Mouse (Mus musculus) heart, postnatal 0 days (tissue): ENCODE data around the gene Slc9a9. TPM values are rescaled to one million over a fixed set of nuclear protein-coding genes. Genes with fewer than 3 reads are reported as not detected.
A peak's percentile ranks its signal among the peaks of the same experiment; 100 is the strongest.

Source experiments
- ATAC-seq: fragments of 200-750 bp; cut with Nextera tagmentation; 2 replicates; pipeline ENCODE4 v1.8.0; 2017; ENCODE audit warnings: low read depth, moderate number of reproducible peaks, moderate library complexity; ENCODE audit not compliant: insufficient read depth
- DNase-seq: peaks from one replicate; pipeline ENCODE4 v3.0.0-alpha.2; 2016; ENCODE audit warnings: low spot score
- H3K27ac ChIP-seq: fragments of 300-500 bp; sonication (generic); 2 replicates; pipeline ENCODE4 v1.5.1; 2014; ENCODE audit warnings: low read depth, mild to moderate bottlenecking
- H3K27me3 ChIP-seq: fragments of 300-500 bp; sonication (generic); 2 replicates; pipeline ENCODE4 v1.6.1; 2014; ENCODE audit warnings: low read length, mixed read lengths; ENCODE audit not compliant: control insufficient read depth, insufficient read depth
- H3K36me3 ChIP-seq: fragments of 300-500 bp; sonication (generic); replicated peaks from 2 replicates; pipeline ENCODE4 v1.6.1; 2014; ENCODE audit warnings: low read length, mixed read lengths; ENCODE audit not compliant: control insufficient read depth, insufficient read depth
- H3K4me1 ChIP-seq: fragments of 300-500 bp; sonication (generic); 2 replicates; pipeline ENCODE4 v1.6.1; 2014; ENCODE audit warnings: antibody characterized with exemption; ENCODE audit not compliant: control insufficient read depth, insufficient read depth
- H3K4me2 ChIP-seq: fragments of 300-500 bp; sonication (generic); 2 replicates; pipeline ENCODE4 v1.6.1; 2014; ENCODE audit warnings: low read depth, mild to moderate bottlenecking, low read length, moderate library complexity
- H3K4me3 ChIP-seq: fragments of 300-500 bp; sonication (generic); 2 replicates; pipeline ENCODE4 v1.5.1; 2014; ENCODE audit warnings: low read depth, low read length
- H3K9ac ChIP-seq: fragments of 300-500 bp; sonication (generic); replicated peaks from 2 replicates; pipeline ENCODE4 v1.6.1; 2014; ENCODE audit warnings: low read depth, low read length, mixed read lengths
- H3K9me3 ChIP-seq: fragments of 300-500 bp; sonication (generic); replicated peaks from 2 replicates; pipeline ENCODE4 v1.6.1; 2016; ENCODE audit warnings: low read length; ENCODE audit not compliant: control insufficient read depth
- CTCF ChIP-seq: IDR thresholded peaks from 2 replicates; pipeline ENCODE4 v1.5.1; 2016; ENCODE audit warnings: antibody characterized with exemption, control low read depth, low read depth
- EP300 ChIP-seq: IDR thresholded peaks from 2 replicates; pipeline ENCODE4 v1.6.1; 2016; ENCODE audit warnings: antibody characterized with exemption, low read depth
- WGBS: fragments of 180-500 bp; shearing (Covaris S2); extraction: QIAGEN DNeasy Blood & Tissue Kit; methylation state at CpG from one replicate; pipeline ENCODE4 v1.1.7; 2014; 5-methylcytosine and 5-hydroxymethylcytosine counted together
- polyA plus RNA-seq: library from polyadenylated mRNA; unstranded; fragments of >200 nt; fragmentation: Nextera tagmentation; extraction: Ambion mirVana; gene quantifications from 2 replicates; pipeline ENCODE4 v1.2.1, GENCODE M21; 2015
- total RNA-seq: library from RNA; depleted of rRNA; stranded (reverse); fragments of >200 nt; gene quantifications from 2 replicates; pipeline ENCODE4 v1.2.3, GENCODE M21; 2014; ENCODE audit warnings: low replicate concordance

Gene Slc9a9
- total and polyA plus RNA-seq, 2 experiments from 2014 or later = 1.9 to 7.1 TPM

GRCm38 (mm10) chr9:94750935-94751637 is 81.4 kb downstream of the Slc9a9 start:
- Histone ChIP-seq H3K36me3 (no peaks in the 10 kb centered on the region), H3K4me3 (no peak overlapping the region), H3K27me3 (no peaks in the 10 kb centered on the region), H3K4me1 (peaks cover 4% of the 10 kb centered on the region; the same call in 1 of the 2 replicates), H3K9me3 (no peaks in the 10 kb centered on the region), H3K4me2 (peak overlapping the region; percentile 21), H3K9ac (no peak overlapping the region), H3K27ac (no peak overlapping the region)
- no peak for TF ChIP-seq EP300
- WGBS = 43% methylated on average over 19 of the region's 19 CpGs
- ATAC-seq (no peak), DNase-seq (no peak)

- ATAC-seq (no peak), DNase-seq (no peak)
- Histone ChIP-seq H3K9ac (no peak overlapping the region), H3K4me1 (peaks cover 4% of the 10 kb centered on the region; the same call in 1 of the 2 replicates), H3K4me3 (no peak overlapping the region), H3K27ac (no peak overlapping the region), H3K4me2 (peak overlapping the region; percentile 21; the same call in 1 of the 2 replicates), H3K27me3 (no peaks in the 10 kb centered on the region), H3K9me3 (no peaks in the 10 kb centered on the region), H3K36me3 (no peaks in the 10 kb centered on the region)
- 50% methylated on average over 10 of the region's 10 CpGs for WGBS
- TF ChIP-seq EP300 = no peak
- TF ChIP-seq CTCF = no peak
Observed at GRCm38 (mm10) chr9:94751638-94752021, 81.9 kb downstream of the Slc9a9 start.

- Histone ChIP-seq H3K9ac (no peak overlapping the region), H3K4me2 (no peak overlapping the region), H3K4me3 (no peak overlapping the region), H3K9me3 (no peaks in the 10 kb centered on the region), H3K27ac (no peak overlapping the region), H3K36me3 (no peaks in the 10 kb centered on the region), H3K4me1 (peaks cover 4% of the 10 kb centered on the region; the same call in 1 of the 2 replicates), H3K27me3 (no peaks in the 10 kb centered on the region)
- DNase-seq (no peak), ATAC-seq (no peak)
- WGBS = 80% methylated on average over 3 of the region's 3 CpGs
- TF ChIP-seq CTCF (no peak), EP300 (no peak)
Observed at GRCm38 (mm10) chr9:94752121-94752520, 82.4 kb downstream of the Slc9a9 start.

- H3K9ac ChIP-seq = no peak overlapping the region
- TF ChIP-seq EP300 (no peak), CTCF (no peak)
- H3K27ac ChIP-seq = no peak overlapping the region
- no peak overlapping the region for H3K4me3 ChIP-seq
- DNase-seq = no peak
- no peaks in the 10 kb centered on the region for H3K9me3 ChIP-seq
- H3K27me3 ChIP-seq = no peaks in the 10 kb centered on the region
- no peaks in the 10 kb centered on the region for H3K4me1 ChIP-seq
- H3K36me3 ChIP-seq = no peaks in the 10 kb centered on the region
- no peak overlapping the region for H3K4me2 ChIP-seq
- WGBS = 74% methylated on average over 5 of the region's 5 CpGs
- no peak for ATAC-seq
Observed at GRCm38 (mm10) chr9:94759904-94760303, 90.2 kb downstream of the Slc9a9 start.

- 77% methylated on average over 6 of the region's 6 CpGs for WGBS
- no peak for TF ChIP-seq EP300
- TF ChIP-seq CTCF = no peak
- ATAC-seq = no peak
Observed at GRCm38 (mm10) chr9:94768114-94768513, 98.4 kb downstream of the Slc9a9 start.

GRCm38 (mm10) chr9:94768524-94768923 is 98.8 kb downstream of the Slc9a9 start:
- 61% methylated on average over 4 of the region's 4 CpGs for WGBS
- no peaks in the 10 kb centered on the region for H3K4me1 ChIP-seq

More at GRCm38 (mm10) chr9:94768114-94768513, 98.4 kb downstream of the Slc9a9 start:
- Histone ChIP-seq H3K4me3 (no peak overlapping the region), H3K27ac (no peak overlapping the region), H3K36me3 (no peaks in the 10 kb centered on the region), H3K4me2 (no peak overlapping the region), H3K9me3 (no peaks in the 10 kb centered on the region), H3K27me3 (no peaks in the 10 kb centered on the region), H3K4me1 (no peaks in the 10 kb centered on the region), H3K9ac (no peak overlapping the region)
- DNase-seq = no peak

More at GRCm38 (mm10) chr9:94768524-94768923, 98.8 kb downstream of the Slc9a9 start:
- Histone ChIP-seq H3K9ac (no peak overlapping the region), H3K4me3 (no peak overlapping the region), H3K9me3 (no peaks in the 10 kb centered on the region), H3K4me2 (no peak overlapping the region), H3K27ac (no peak overlapping the region), H3K27me3 (no peaks in the 10 kb centered on the region), H3K36me3 (no peaks in the 10 kb centered on the region)
- DNase-seq (no peak), ATAC-seq (no peak)
- TF ChIP-seq CTCF = no peak
- TF ChIP-seq EP300 = no peak
